Mouse (Mus musculus) cerebellum, adult 2 months (tissue): ENCODE data around the gene Grn. TPM values are rescaled to one million over a fixed set of nuclear protein-coding genes. Genes with fewer than 3 reads are reported as not detected.

Source experiments
- DNase-seq, 2 experiments: peaks; one replicate each; pipeline ENCODE4 v3.0.0; 2021
- H3K27ac ChIP-seq: fragments of 200-500 bp; 2 replicates; pipeline ENCODE4 v1.5.1; 2012; ENCODE audit warnings: low read length, control low read depth, inconsistent platforms; ENCODE audit not compliant: insufficient read depth
- H3K27me3 ChIP-seq: fragments of 200-500 bp; 2 replicates; pipeline ENCODE4 v1.6.1; 2012; ENCODE audit warnings: inconsistent platforms, mild to moderate bottlenecking, low read length, moderate library complexity; ENCODE audit not compliant: control insufficient read depth, insufficient read depth
- H3K4me1 ChIP-seq: fragments of 200-500 bp; 2 replicates; pipeline ENCODE4 v1.6.1; 2011; ENCODE audit warnings: low read length; ENCODE audit not compliant: control insufficient read depth, insufficient read depth
- H3K4me3 ChIP-seq: fragments of 200-500 bp; replicated peaks from 2 replicates; pipeline ENCODE3; 2011; ENCODE audit warnings: mild to moderate bottlenecking, low read depth, low read length, control low read depth; ENCODE audit not compliant: insufficient read depth
- CTCF ChIP-seq: fragments of 200-500 bp; IDR thresholded peaks from 2 replicates; pipeline ENCODE4 v1.5.1; 2011; ENCODE audit warnings: low read depth, mild to moderate bottlenecking, control low read depth, low read length, moderate library complexity, borderline replicate concordance; ENCODE audit not compliant: insufficient read depth
- POLR2A ChIP-seq: fragments of 200-500 bp; IDR thresholded peaks from 2 replicates; pipeline ENCODE4 v1.6.1; 2011; ENCODE audit warnings: low read length, control low read depth, borderline replicate concordance; ENCODE audit not compliant: insufficient read depth
- WGBS: fragments of 180-500 bp; shearing (Covaris S2); methylation state at CpG from one replicate; pipeline ENCODE4 v1.1.7; 2018; 5-methylcytosine and 5-hydroxymethylcytosine counted together
- polyA plus RNA-seq: library from polyadenylated mRNA; depleted of rRNA; stranded (reverse); fragments of >200 nt; gene quantifications from 2 replicates; pipeline ENCODE4 v1.2.3, GENCODE M21; 2012

Gene Grn
- polyA plus RNA-seq, 1 experiment, result 58.4 TPM

DNA sequence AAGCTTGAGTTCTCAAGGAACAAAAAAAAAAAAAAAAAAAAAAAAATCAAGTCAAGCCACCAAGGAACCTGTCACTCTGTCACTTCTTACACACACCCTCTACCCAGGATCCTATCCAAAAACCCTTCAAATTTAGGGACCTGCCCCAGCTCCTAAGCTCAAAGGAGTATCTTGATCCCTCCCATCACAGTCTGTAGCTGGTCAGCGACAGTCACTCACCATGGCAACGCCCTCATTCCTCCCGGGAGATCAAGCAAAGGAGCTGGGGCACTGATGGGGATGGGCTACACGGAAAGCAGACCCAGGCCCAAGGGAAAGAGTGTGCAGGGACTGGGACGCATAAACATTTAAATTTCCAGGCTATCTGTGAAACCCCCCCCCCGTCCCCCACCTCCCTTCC is 14.7 kb downstream of the Grn start:
- peaks cover 35% of the 10 kb centered on the region for H3K4me1 ChIP-seq
- TF ChIP-seq POLR2A (no peak), CTCF (no peak)
- no peaks in the 10 kb centered on the region for H3K27me3 ChIP-seq
- WGBS, result 27% methylated on average over 6 of the region's 6 CpGs
- no peak for DNase-seq
- H3K4me3 ChIP-seq, result peak overlapping the region; percentile 8
- H3K27ac ChIP-seq, result no peak overlapping the region

DNA sequence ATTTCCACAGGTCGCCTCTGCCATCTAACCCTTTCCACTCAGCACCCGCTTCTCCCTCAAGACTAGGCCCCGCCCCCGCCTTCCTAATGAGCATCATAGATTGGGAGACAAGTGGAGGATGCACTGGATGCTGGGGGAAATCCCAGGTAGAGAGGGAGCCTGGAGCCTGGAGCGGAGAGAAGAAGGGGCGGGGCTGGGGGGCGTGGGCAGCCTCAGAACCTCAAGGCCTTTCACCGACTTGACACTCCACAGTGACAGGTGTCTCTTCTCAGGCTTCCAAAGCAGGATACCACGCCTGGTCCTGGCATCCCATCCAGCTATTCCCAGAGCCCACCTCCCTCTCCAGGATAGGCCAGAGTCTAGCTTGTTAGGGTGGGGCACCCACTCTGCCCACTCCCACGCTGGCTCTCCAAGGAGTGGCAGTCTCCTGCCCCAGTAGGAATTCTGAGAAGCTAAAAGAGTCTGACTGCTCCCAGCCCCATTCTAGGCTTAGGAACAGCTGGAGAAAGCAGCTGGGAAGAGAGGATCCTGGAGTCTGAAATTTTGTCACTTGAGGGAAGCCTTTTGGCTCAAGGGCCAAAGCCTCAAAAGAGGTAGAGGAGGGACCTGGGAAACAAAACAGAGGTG is 15.3 kb downstream of the Grn start:
- no peak overlapping the region for H3K27ac ChIP-seq
- TF ChIP-seq CTCF (no peak), POLR2A (no peak)
- peak in 1 of 2 experiments; percentile 31 for DNase-seq
- 25% methylated on average over 10 of the region's 10 CpGs for WGBS
- no peaks in the 10 kb centered on the region for H3K27me3 ChIP-seq
- peak overlapping the region; percentile 80 for H3K4me3 ChIP-seq
- peaks cover 33% of the 10 kb centered on the region for H3K4me1 ChIP-seq

DNA sequence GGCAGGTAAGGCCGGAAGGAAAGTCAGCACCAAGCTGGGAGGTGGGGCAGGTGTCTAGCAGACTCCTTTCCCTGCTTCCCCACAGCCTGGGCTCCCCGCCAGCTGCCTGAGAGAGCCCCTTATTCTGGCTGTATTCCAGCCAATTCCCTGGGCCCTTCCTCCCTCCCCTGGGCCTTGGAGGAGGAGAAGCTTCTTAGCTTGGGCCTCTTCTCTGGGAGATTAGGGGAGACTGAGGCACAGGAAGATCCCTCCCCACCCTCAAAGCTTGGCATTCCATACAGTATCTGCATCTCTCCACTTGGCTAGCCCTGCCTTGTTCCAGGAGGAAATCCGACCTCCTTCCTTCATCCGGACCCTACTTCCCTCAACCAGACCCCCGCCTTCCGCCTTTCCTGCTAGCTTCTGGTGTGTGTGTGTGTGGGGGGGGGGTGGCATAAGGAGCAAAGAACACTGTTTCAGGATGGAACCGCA is 15.8 kb downstream of the Grn start:
- H3K4me1 ChIP-seq, result peaks cover 33% of the 10 kb centered on the region
- peak; percentile 48 to 57 for DNase-seq
- peak overlapping the region; percentile 55 for H3K27ac ChIP-seq
- 7% methylated on average over 7 of the region's 7 CpGs for WGBS
- peak overlapping the region; percentile 80 for H3K4me3 ChIP-seq
- H3K27me3 ChIP-seq, result no peaks in the 10 kb centered on the region
- TF ChIP-seq CTCF (no peak), POLR2A (no peak)

DNA sequence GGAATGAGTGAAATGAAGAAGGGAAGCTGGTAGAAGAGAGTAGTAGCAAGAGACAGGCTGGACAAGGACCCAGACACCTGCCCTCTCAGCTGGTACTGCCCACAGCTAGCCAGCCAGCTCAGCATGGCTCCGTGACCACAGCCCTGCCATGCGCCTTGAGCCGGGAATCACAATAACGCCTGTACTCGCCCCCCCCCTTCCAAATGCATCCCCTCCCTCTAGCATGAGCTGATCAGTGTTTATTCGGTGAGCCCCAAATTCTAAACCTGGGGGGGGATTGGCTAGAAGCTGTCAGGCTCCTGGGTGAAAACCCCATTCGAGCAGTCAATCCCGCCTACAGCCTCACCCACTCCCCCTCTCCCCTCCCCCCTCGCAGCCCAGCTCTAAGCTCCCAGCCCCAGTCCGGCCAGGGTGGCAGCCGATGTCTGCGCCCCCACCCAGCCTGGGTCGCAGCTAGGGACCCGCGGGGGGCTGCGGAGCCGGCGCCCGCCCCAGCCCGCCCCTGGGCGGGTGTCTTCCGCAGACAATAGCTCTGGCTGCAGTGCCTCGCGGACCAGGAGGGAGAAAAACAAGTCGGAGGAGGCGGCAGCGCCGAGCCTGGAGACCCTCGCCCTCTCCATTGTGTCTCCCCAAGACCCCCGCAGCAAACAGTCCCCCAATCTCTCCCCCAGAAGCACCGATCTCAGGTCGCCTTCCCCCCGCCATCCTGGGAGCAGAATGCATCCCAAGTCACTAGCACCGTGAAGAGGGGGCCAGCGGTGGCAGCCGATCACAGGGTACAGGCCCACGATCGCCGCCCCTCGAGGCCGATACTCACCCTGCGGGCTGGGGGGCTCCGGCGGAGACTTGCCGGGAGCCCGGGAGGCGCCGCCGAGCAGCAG is 16.7 kb downstream of the Grn start:
- Histone ChIP-seq H3K27ac (peak overlapping the region; percentile 95), H3K27me3 (no peaks in the 10 kb centered on the region), H3K4me3 (peak overlapping the region; percentile 80), H3K4me1 (peaks cover 33% of the 10 kb centered on the region)
- no peak for TF ChIP-seq CTCF
- no peak for TF ChIP-seq POLR2A
- peak; percentile 75 to 79 for DNase-seq
- WGBS, result 1% methylated on average over 49 of the region's 49 CpGs

DNA sequence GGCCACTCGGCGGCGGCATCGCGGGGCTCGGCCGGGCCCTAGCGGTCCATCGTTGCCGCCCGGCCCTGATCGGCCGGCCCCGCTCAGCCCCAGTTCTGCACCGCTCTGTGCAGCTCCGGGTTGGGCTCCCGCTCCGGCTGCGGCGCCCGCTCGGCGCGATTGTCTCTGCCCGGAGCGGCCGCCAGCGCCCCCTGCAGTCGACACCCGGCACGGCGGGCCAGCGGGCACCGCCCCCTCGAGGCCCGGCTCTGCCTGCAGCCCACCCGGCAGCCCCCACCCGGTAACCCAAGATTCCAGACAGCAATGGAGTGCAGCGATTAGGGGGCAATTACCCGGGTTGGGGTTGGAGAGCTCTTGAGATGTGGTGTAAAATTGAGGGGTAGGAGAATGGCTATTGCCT is 17.4 kb downstream of the Grn start, which contains the start of gene Fam171a2:
Fam171a2 (minus strand) TSS at position 186 of the 400 bp plus-strand sequence.
- peak; percentile 82 to 87 for DNase-seq
- H3K4me1 ChIP-seq, result peaks cover 33% of the 10 kb centered on the region
- under 1% methylated on average over 30 of the region's 40 CpGs for WGBS

DNA sequence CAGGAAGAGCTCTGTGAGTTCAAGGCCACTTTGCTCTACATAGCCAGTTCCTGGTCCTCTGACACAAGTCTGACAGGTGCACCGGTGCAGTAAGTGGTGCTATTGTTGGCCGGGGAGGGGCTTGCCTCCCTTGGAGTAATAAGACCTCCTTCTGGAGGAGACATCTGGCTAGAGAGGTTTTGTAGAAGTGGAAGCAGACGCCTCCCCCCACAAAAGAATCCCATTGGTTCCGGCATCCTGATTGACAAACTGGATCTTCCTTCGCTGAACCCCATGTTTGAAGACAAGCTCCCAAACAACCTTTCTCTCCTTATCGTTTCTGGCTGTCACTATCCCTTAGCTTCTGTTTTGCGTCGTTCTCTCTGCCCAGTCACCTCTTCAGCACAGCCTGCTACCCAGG is 18.2 kb downstream of the Grn start:
- 9% methylated on average over 8 of the region's 8 CpGs for WGBS
- Histone ChIP-seq H3K4me1 (peaks cover 33% of the 10 kb centered on the region), H3K27me3 (no peaks in the 10 kb centered on the region), H3K27ac (peak overlapping the region; percentile 77), H3K4me3 (peak overlapping the region; percentile 3)
- TF ChIP-seq CTCF (no peak), POLR2A (no peak)
- DNase-seq, result peak; percentile 41 to 51

More for the DNA sequence above, 17.4 kb downstream of the Grn start, which contains the start of gene Fam171a2:
- TF ChIP-seq CTCF, result peak; percentile 54
- peak; percentile 65 for TF ChIP-seq POLR2A
- H3K4me3 ChIP-seq, result peak within 1 kb of the TSS; percentile 80
- no peaks in the 10 kb centered on the region for H3K27me3 ChIP-seq
- H3K27ac ChIP-seq, result peak within 1 kb of the TSS; percentile 95

DNA sequence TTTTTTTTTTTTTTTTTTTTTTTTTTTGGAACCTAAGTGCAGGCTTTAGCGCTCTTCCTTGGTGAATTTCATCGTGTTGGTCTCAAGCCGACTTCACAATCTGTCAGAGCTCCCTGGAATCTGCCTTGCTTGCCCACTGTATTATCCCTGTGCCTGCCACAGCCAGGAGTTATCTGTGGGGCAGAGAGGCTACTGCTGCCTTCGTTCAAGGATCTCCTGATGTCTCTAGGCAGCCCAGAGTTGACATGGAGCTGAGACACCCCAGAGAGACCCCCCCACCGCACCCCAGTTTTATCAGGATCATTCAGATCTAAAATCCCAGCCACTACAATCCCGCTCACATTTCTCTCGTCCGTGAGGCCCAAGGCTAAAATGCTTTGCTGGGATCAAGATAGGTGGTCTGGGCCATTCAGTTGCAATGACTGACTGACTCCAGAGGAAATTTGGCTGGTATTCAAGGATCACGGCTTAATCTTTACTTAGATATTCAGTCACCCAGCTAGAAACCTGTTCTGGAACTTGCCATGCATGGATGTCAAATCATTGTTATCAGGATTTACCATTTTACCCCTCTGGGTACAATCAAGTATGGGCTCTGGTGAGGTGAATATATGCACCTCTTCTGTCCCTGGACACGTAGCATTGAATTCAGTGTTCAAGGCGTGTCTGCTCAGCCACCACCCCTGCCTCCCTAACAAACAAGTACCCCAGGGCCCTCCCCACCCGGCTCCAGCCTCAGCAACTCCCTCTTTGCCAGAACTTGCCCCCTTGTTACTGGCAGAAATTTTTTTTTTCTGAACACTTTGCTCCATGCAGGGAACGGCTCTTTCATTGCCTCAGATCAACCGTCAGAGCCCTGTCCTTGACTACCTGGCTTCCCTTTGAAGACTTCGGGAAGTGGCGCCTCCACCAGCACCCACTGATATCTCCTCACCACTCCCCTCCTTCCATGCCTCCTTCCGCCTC is 19.2 kb downstream of the Grn start:
- 52% methylated on average over 17 of the region's 17 CpGs for WGBS
- no peak overlapping the region for H3K4me3 ChIP-seq
- H3K27me3 ChIP-seq, result no peaks in the 10 kb centered on the region
- peak overlapping the region; percentile 77 for H3K27ac ChIP-seq
- peak; percentile 63 to 78 for DNase-seq
- TF ChIP-seq POLR2A (no peak), CTCF (no peak)
- peaks cover 29% of the 10 kb centered on the region for H3K4me1 ChIP-seq
